Mouse (Mus musculus) Patski (cell line): ENCODE measurements around the gene Pias4. TPM values are rescaled to one million over a fixed set of nuclear protein-coding genes. Genes with fewer than 3 reads are reported as not detected.

Experiments used
- ATAC-seq: fragments of 100-300 bp; one replicate; pipeline ENCODE4 v1.8.0; 2021
- CTCF ChIA-PET: fragments of 350-600 bp; sonication (Branson Sonifier 250); formaldehyde crosslinking; loops from one replicate; lab custom pipeline; 2022; ENCODE audit warnings: inconsistent platforms; lab: Charles Lee
- POLR2A ChIA-PET: fragments of 350-600 bp; sonication (Branson Sonifier 250); formaldehyde crosslinking; loops from one replicate; lab custom pipeline; 2022; ENCODE audit warnings: antibody characterized with exemption, inconsistent platforms; lab: Charles Lee
- DNase-seq: peaks from one replicate; pipeline ENCODE4 v3.0.0-alpha.2; 2011; ENCODE audit warnings: low read depth, low spot score
- H3K27me3 ChIP-seq: fragments of 371-371 bp; one replicate; pipeline ENCODE4 v1.5.1; 2021
- CTCF ChIP-seq: fragments of 100-300 bp; IDR thresholded peaks from one replicate; pipeline ENCODE4 v1.5.1; 2021
- in situ Hi-C: fragments of 300-500 bp; cut with MboI; formaldehyde crosslinking; loops from 3 replicates; pipeline ENCODE4 v1.11.1; 2018; ENCODE audit warnings: low pct_unique_long_range_greater_than_20kb, mixed read lengths
- polyA plus RNA-seq: library from polyadenylated mRNA; unstranded; gene quantifications from one replicate; pipeline ENCODE4 v1.2.3, GENCODE M21; 2021

Gene Pias4
- polyA plus RNA-seq, 1 experiment from 2014 or later, result 33.9 TPM

- TF ChIP-seq CTCF, result no peak
- in situ Hi-C loops, result no loop called here
Measured at GRCm38 (mm10) chr10:81200141-81200540, 32.4 kb upstream of the Pias4 start.

DNA sequence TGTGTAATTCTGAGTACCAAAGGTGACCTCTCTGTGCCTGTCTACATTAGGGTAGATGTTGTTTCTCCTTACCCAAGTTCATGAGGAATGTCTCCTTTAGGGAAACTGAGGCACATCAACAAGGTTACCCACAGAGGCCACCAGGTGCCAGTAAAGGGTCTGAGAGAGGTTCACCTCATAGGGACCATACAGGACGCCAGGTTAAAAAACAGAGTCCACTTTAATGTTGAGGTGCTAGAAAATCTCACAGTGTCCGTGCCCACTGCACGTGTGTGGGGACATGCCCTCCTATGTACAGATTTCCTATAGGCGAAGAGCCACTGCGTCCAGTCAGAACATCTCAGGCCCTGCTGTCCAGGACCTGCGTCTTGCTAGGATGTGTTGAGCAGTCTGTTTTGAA is 31.3 kb upstream of the Pias4 start:
- CTCF ChIA-PET, result interaction anchor here (1.9 to 2.7 kb wide), 2 partner anchors 17 to 25 kb away, joined by 7 to 21 read pairs; no protein-coding TSS in a partner anchor
- H3K27me3 ChIP-seq, result no peaks in the 10 kb centered on the region
- DNase-seq (no peak), ATAC-seq (no peak)
- POLR2A ChIA-PET, result no interaction called here
- in situ Hi-C loops, result no loop called here
- TF ChIP-seq CTCF, result no peak

More at GRCm38 (mm10) chr10:81200141-81200540, 32.4 kb upstream of the Pias4 start:
- ATAC-seq, result no peak
- H3K27me3 ChIP-seq, result no peaks in the 10 kb centered on the region
- no peak for DNase-seq
- POLR2A ChIA-PET, result no interaction called here
- CTCF ChIA-PET, result no interaction called here

DNA sequence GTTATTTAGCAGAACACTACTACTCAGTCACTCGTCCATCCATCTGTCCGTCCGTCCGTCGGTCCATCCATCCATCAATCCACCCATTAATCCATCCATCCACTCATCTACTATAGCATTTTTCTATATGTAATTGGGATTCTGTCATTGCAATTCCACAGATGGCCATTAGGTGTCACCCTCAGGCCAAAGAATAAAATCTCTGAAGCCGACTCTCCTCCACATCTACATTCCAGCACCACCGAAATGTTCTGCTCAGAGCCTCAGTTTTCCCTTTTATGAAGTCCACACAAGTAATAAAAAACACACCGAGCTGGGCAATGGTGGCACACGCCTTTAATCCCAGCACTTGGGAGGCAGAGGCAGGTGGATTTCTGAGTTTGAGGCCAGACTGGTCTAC is 30.5 kb upstream of the Pias4 start:
- ChIA-PET POLR2A (no interaction called here), CTCF (interaction anchor here (1.9 to 2.7 kb wide), 2 partner anchors 18 to 26 kb away, joined by 7 to 21 read pairs; no protein-coding TSS in a partner anchor)
- no peaks in the 10 kb centered on the region for H3K27me3 ChIP-seq
- in situ Hi-C loops, result no loop called here
- ATAC-seq (no peak), DNase-seq (no peak)
- TF ChIP-seq CTCF, result no peak

DNA sequence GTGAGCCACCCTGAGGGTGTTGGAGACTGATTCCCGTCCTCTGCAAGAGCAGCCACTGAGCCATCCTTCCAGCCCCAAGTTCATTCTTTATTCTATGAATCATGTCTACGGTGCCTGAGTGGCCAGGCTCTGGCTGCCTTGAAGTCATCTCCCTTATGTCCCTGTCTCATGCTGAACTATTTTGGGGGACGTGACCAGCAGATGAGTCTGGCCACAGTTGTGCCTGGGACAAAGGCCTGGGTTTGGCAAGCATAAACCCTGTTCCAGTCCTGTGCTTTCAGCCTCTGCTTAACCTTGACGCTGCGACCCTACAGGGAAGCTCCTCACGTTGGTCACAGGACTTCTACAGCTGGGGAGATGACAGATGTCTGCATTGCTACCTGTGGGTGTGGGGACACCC is 29.6 kb upstream of the Pias4 start:
- POLR2A ChIA-PET, result no interaction called here
- CTCF ChIA-PET, result interaction anchor here (1.9 to 2.7 kb wide), 3 partner anchors 13 to 27 kb away, joined by 4 to 21 read pairs (median 7); no protein-coding TSS in a partner anchor
- no peaks in the 10 kb centered on the region for H3K27me3 ChIP-seq
- in situ Hi-C loops, result no loop called here
- DNase-seq (no peak), ATAC-seq (peak; percentile 31)
- no peak for TF ChIP-seq CTCF

DNA sequence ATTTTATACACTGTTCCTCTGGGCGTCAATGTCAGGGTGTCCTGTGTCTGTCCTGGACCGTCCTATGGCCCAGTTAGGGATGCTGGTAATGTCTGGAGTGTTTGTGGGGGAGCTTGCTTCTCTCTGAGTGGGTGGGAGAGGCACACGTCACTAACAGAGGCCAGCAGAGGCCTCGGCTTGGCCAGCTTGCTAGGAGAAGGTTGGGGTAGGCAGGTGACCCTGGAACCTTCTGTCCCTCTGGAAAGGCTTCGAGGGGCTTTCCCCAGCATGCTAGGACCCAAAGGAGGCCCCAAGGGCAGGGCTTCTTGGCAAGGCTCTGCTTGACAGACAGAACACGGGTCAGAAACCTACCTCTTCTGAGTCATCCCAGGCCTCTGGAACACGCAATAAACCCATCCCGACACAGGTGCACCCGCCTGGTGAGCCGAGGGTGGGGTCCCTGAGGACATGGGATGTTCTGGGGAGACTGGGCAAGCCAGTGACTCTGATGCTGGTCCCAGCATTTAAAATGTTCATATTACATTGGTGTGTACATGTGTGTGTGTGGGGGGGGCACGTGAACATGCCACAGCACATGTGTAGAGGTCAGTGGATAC is 28.8 kb upstream of the Pias4 start:
- in situ Hi-C loops, result no loop called here
- POLR2A ChIA-PET, result interaction anchor here (1.3 kb wide), 1 partner anchor 21 kb away, joined by 4 read pairs; no protein-coding TSS in a partner anchor
- H3K27me3 ChIP-seq, result no peaks in the 10 kb centered on the region
- CTCF ChIA-PET, result interaction anchor here (0.7 to 2.7 kb wide), 3 partner anchors 14 to 21 kb away, joined by 3 to 21 read pairs (median 4); no protein-coding TSS in a partner anchor
- no peak for TF ChIP-seq CTCF
- ATAC-seq, result no peak
- no peak for DNase-seq

DNA sequence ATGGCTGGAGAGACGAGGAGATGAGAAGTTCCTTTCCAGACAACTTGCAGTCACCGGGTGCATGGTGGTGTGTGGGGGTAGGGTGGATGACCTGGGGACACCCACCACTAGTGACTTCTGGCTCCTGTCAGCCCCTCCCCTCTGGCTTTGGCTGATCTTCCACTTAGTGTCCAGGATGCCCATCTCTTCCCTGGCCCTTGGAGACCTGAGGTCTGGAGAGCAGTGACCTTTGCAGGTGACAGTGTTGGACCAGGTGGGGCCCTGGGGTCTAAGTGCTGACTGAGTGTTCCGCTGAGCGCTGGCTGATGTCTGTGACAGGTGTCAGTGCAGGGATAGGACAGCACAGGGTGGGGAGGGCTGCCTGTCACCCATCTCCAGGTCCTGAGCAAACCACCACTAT is 27.6 kb upstream of the Pias4 start:
- CTCF ChIA-PET, result interaction anchor here (1.9 kb wide), 1 partner anchor 15 kb away, joined by 4 read pairs; no protein-coding TSS in a partner anchor
- TF ChIP-seq CTCF, result no peak
- no peak for ATAC-seq
- POLR2A ChIA-PET, result interaction anchor here (1.3 kb wide), 1 partner anchor 23 kb away, joined by 4 read pairs; no protein-coding TSS in a partner anchor
- in situ Hi-C loops, result no loop called here
- H3K27me3 ChIP-seq, result no peaks in the 10 kb centered on the region
- no peak for DNase-seq

GRCm38 (mm10) chr10:81193991-81194774 is 26.5 kb upstream of the Pias4 start:
- DNase-seq, result no peak
- no peak for ATAC-seq
- TF ChIP-seq CTCF, result no peak
- no peaks in the 10 kb centered on the region for H3K27me3 ChIP-seq
- ChIA-PET POLR2A (interaction anchor here (2.3 kb wide), 1 partner anchor 29 kb away, joined by 8 read pairs; no protein-coding TSS in a partner anchor), CTCF (interaction anchor here (0.9 to 4.4 kb wide), 4 partner anchors 11 to 28 kb away, joined by 3 to 23 read pairs (median 4); no protein-coding TSS in a partner anchor)
- in situ Hi-C loops, result no loop called here

GRCm38 (mm10) chr10:81192968-81193501 is 25.3 kb upstream of the Pias4 start:
- CTCF ChIA-PET, result interaction anchor here (4.4 kb wide), 1 partner anchor 24 kb away, joined by 23 read pairs; no protein-coding TSS in a partner anchor
- H3K27me3 ChIP-seq, result no peaks in the 10 kb centered on the region
- ATAC-seq (no peak), DNase-seq (no peak)
- no peak for TF ChIP-seq CTCF
- POLR2A ChIA-PET, result interaction anchor here (0.6 to 2.3 kb wide), 5 partner anchors 9 to 226 kb away, joined by 3 to 8 read pairs (median 4); partner anchors contain the start of genes 4930442H23Rik and Atcay
- in situ Hi-C loops, result no loop called here

- ATAC-seq (no peak), DNase-seq (no peak)
- no peaks in the 10 kb centered on the region for H3K27me3 ChIP-seq
- POLR2A ChIA-PET, result interaction anchor here (0.9 to 2.3 kb wide), 4 partner anchors 9 to 39 kb away, joined by 3 to 8 read pairs (median 5); partner anchors contain the start of genes 4930442H23Rik and Atcay
- in situ Hi-C loops, result no loop called here
- TF ChIP-seq CTCF, result no peak
- CTCF ChIA-PET, result interaction anchor here (4.4 kb wide), 1 partner anchor 25 kb away, joined by 23 read pairs; no protein-coding TSS in a partner anchor
Measured at GRCm38 (mm10) chr10:81192270-81192967, 24.7 kb upstream of the Pias4 start.
